In genomic region chr2:58377417-58378130, GRCm38 (mm10) we compare ENCODE assay signal across 26 mouse cellular contexts. TPM values are rescaled to one million over a fixed set of nuclear protein-coding genes. Genes with fewer than 3 reads are reported as not detected.
DNase-seq lines count a peak whose midpoint lies in the region; ATAC-seq lines count a peak whose summit lies in the region.
"Had no signal": no experiment of that assay in that cellular context is flagged by ENCODE, and none has a peak within 500 bp of the region (broad histone marks: within the 10 kb centered on the region; RNA-seq: fewer than 3 reads in every experiment).

No protein-coding gene starts in this region.

- peaks cover 18% of the 10 kb centered on the region for H3K4me1 ChIP-seq in midbrain, embryonic 13.5 days (replicated peaks)
- H3K4me1 ChIP-seq in midbrain, embryonic 10.5 days = no peaks in the 10 kb centered on the region
- no peaks in the 10 kb centered on the region; the same call in 1 of the 2 replicates for H3K4me1 ChIP-seq in midbrain, embryonic 16.5 days (ENCODE audit: control insufficient read depth, insufficient read depth, low read length)
- H3K4me1 ChIP-seq in liver, embryonic 11.5 days (replicated peaks; ENCODE audit: control insufficient read depth, insufficient read depth, low read length) = no peaks in the 10 kb centered on the region
- H3K4me1 ChIP-seq: embryonic facial prominence, embryonic 13.5 days; kidney, embryonic 15.5 days; limb, embryonic 13.5 days; liver, embryonic 13.5 days had no signal

- H3K36me3 ChIP-seq in midbrain, embryonic 13.5 days = no peaks in the 10 kb centered on the region
- H3K36me3 ChIP-seq in midbrain, embryonic 10.5 days = no peaks in the 10 kb centered on the region
- H3K36me3 ChIP-seq in midbrain, embryonic 16.5 days (ENCODE audit: control insufficient read depth, insufficient read depth, low read length) = no peaks in the 10 kb centered on the region
- no peaks in the 10 kb centered on the region for H3K36me3 ChIP-seq in liver, embryonic 11.5 days (ENCODE audit: control insufficient read depth, insufficient read depth, low read length)
- H3K36me3 ChIP-seq: embryonic facial prominence, embryonic 13.5 days; kidney, embryonic 15.5 days; limb, embryonic 13.5 days; liver, embryonic 13.5 days had no signal

- H3K9me3 ChIP-seq in midbrain, embryonic 13.5 days = no peaks in the 10 kb centered on the region
- no peaks in the 10 kb centered on the region for H3K9me3 ChIP-seq in midbrain, embryonic 10.5 days (replicated peaks)
- H3K9me3 ChIP-seq in midbrain, embryonic 16.5 days (replicated peaks; ENCODE audit: control insufficient read depth, low read length, poor library complexity, severe bottlenecking) = no peaks in the 10 kb centered on the region
- H3K9me3 ChIP-seq in liver, embryonic 11.5 days (ENCODE audit: control insufficient read depth, low read length) = no peaks in the 10 kb centered on the region
- H3K9me3 ChIP-seq: embryonic facial prominence, embryonic 13.5 days; kidney, embryonic 15.5 days; limb, embryonic 13.5 days; liver, embryonic 13.5 days had no signal

- WGBS in midbrain, embryonic 13.5 days = 53% methylated on average over 9 of the region's 9 CpGs
- WGBS in midbrain, embryonic 10.5 days = 86% methylated on average over 9 of the region's 9 CpGs
- whole genome bisulfite sequencing in midbrain, embryonic 16.5 days = 52% methylated on average over 9 of the region's 9 CpGs
- 81% methylated on average over 9 of the region's 9 CpGs for WGBS in liver, embryonic 11.5 days

- peak overlapping the region; percentile 30; the same call in 1 of the 2 replicates for H3K27ac ChIP-seq in midbrain, embryonic 13.5 days
- H3K27ac ChIP-seq in midbrain, embryonic 10.5 days (replicated peaks) = no peak overlapping the region
- 0 out of 2 replicates have a peak overlapping the region, but pooled peaks have one; percentile 22 for H3K27ac ChIP-seq in midbrain, embryonic 16.5 days (ENCODE audit: low read length)
- H3K27ac ChIP-seq in liver, embryonic 11.5 days (ENCODE audit: low read depth, low read length) = no peak overlapping the region
- H3K27ac ChIP-seq: embryonic facial prominence, embryonic 13.5 days; kidney, embryonic 15.5 days; limb, embryonic 13.5 days; liver, embryonic 13.5 days had no signal

- 0 out of 2 replicates have a peak, but pooled peaks have one; percentile 38 for ATAC-seq in frontal cortex, adult (ENCODE audit: low TSS enrichment)
- peak; percentile 40; the same call in 1 of the 2 replicates for ATAC-seq in midbrain, embryonic 13.5 days
- ATAC-seq in midbrain, embryonic 16.5 days = peak; percentile 70; the same call in 1 of the 2 replicates
- no peak for ATAC-seq in liver, embryonic 11.5 days (replicated peaks; ENCODE audit: low FRiP score)
- ATAC-seq: activated CD4-positive, CD25-positive, alpha-beta regulatory T cell, adult 4 months had no signal

- H3K4me2 ChIP-seq in midbrain, embryonic 13.5 days (replicated peaks) = no peak overlapping the region
- no peak overlapping the region for H3K4me2 ChIP-seq in midbrain, embryonic 16.5 days (ENCODE audit: low read length)
- no peak overlapping the region for H3K4me2 ChIP-seq in liver, embryonic 11.5 days
- H3K4me2 ChIP-seq: embryonic facial prominence, embryonic 13.5 days; heart, embryonic 11.5 days; kidney, embryonic 15.5 days; limb, embryonic 13.5 days; liver, embryonic 13.5 days had no signal

- H3K4me3 ChIP-seq in midbrain, embryonic 13.5 days (replicated peaks) = no peak overlapping the region
- H3K4me3 ChIP-seq in midbrain, embryonic 10.5 days = no peak overlapping the region
- no peak overlapping the region for H3K4me3 ChIP-seq in midbrain, embryonic 16.5 days (ENCODE audit: low read depth, low read length)
- no peak overlapping the region for H3K4me3 ChIP-seq in liver, embryonic 11.5 days (ENCODE audit: low read depth, low read length)
- H3K4me3 ChIP-seq: embryonic facial prominence, embryonic 13.5 days; erythroblast, embryonic 14.5 days; kidney, embryonic 15.5 days; limb, embryonic 13.5 days; liver, embryonic 13.5 days had no signal

- DNase-seq in frontal cortex, postnatal 25 days (ENCODE audit: low spot score in 2 of 2) = no peak
- no peak for DNase-seq in midbrain, embryonic 10.5 days (ENCODE audit: low spot score)
- DNase-seq in urinary bladder, adult 2 months (ENCODE audit: low spot score) = no peak
- DNase-seq in liver, embryonic 11.5 days (ENCODE audit: low spot score) = no peak
- DNase-seq: adrenal gland, adult 8-10 months; cerebellum, adult 18-20 months; cerebellum, postnatal 36 days; embryo, embryonic 11 days; gastrocnemius, postnatal 10 days; heart, adult 11 months; kidney, adult 11 months; kidney, postnatal 36 days; layer of hippocampus, postnatal 36 days; liver, embryonic 13.5 days; lung, adult 2 months; lung, postnatal 14 days; thymus, postnatal 14 days had no signal

- H3K9ac ChIP-seq in midbrain, embryonic 13.5 days (replicated peaks) = no peak overlapping the region
- no peak overlapping the region for H3K9ac ChIP-seq in midbrain, embryonic 16.5 days (ENCODE audit: low read depth, low read length)
- H3K9ac ChIP-seq in liver, embryonic 11.5 days (ENCODE audit: low read depth, low read length) = no peak overlapping the region
- H3K9ac ChIP-seq: embryonic facial prominence, embryonic 13.5 days; kidney, embryonic 15.5 days; limb, embryonic 13.5 days; liver, embryonic 13.5 days had no signal

- no peaks in the 10 kb centered on the region for H3K27me3 ChIP-seq in midbrain, embryonic 13.5 days
- H3K27me3 ChIP-seq in midbrain, embryonic 10.5 days (ENCODE audit: low read depth, poor library complexity, severe bottlenecking) = no peaks in the 10 kb centered on the region
- no peaks in the 10 kb centered on the region for H3K27me3 ChIP-seq in midbrain, embryonic 16.5 days (ENCODE audit: control insufficient read depth, insufficient read depth, low read depth, low read length)
- no peaks in the 10 kb centered on the region for H3K27me3 ChIP-seq in liver, embryonic 11.5 days (replicated peaks; ENCODE audit: control insufficient read depth, insufficient read depth, low read length)
- H3K27me3 ChIP-seq: embryonic facial prominence, embryonic 13.5 days; kidney, embryonic 15.5 days; limb, embryonic 13.5 days; liver, embryonic 13.5 days had no signal

RNA-seq across cellular contexts. Expression of gene Acvr1c, which starts 19.9 kb away (rescaled TPM):
- polyA plus RNA-seq in midbrain, embryonic 13.5 days (2015; fragmentation: Nextera tagmentation; extraction: Ambion mirVana) = 0.59 and 0.73 TPM in 2 replicates
- 0.09 and 0.15 TPM in 2 replicates for polyA plus RNA-seq in midbrain, embryonic 10.5 days (2016; fragmentation: Nextera tagmentation; extraction: Ambion mirVana)
- 0.49 and 0.85 TPM in 2 replicates for polyA plus RNA-seq in midbrain, embryonic 16.5 days (2015; fragmentation: Nextera tagmentation; extraction: Ambion mirVana)
- 0.46 and 0.58 TPM in 2 replicates for polyA plus RNA-seq in urinary bladder, adult 2 months (2012; rRNA removed)
- polyA plus RNA-seq in liver, embryonic 11.5 days (2014; fragmentation: Nextera tagmentation; extraction: Ambion mirVana) = 0.04 and 0.11 TPM in 2 replicates
- polyA plus RNA-seq: erythroblast, embryonic 14.5 days; liver, embryonic 13.5 days had no signal

Comparison
In these comparisons a context has a peak if more than half of its experiments do, and no peak if none do; other contexts are left out.
1. H3K27ac ChIP-seq: peak in midbrain, embryonic 13.5 days (single experiment) and midbrain, embryonic 16.5 days (single experiment); none in midbrain, embryonic 10.5 days (single experiment) and liver, embryonic 11.5 days (single experiment).